Mouse (Mus musculus) left cerebral cortex, postnatal 14 days (tissue): ENCODE results near the gene Hist3h2a. TPM values are rescaled to one million over a fixed set of nuclear protein-coding genes. Genes with fewer than 3 reads are reported as not detected.
"Not testable (repeated sequence)": the region's sequence is repeated elsewhere in the genome, so short reads cannot be mapped to it uniquely, and the experiment has no call there.

Experiments
- DNase-seq, 2 experiments: peaks; one replicate each; pipeline ENCODE4 v3.0.0; 2021 to 2022; ENCODE audit warnings: low spot score in 2 of 2, mixed read lengths in 1 of 2
- intact Hi-C: fragments of 180-260 bp; cut with DNase I; formaldehyde crosslinking; loops from one replicate; pipeline ENCODE4 v1.15.1; 2025
- total RNA-seq, 2 experiments: library from RNA; stranded (reverse); gene quantifications; 2 replicates each; pipeline ENCODE4 v1.2.3; 2021

Gene Hist3h2a
- total RNA-seq, 2 experiments from 2014 or later: 57.2 to 62.3 TPM

GRCm38 (mm10) chr11:58939088-58939439 lies 15.4 kb upstream of the Hist3h2a start:
- no peak for DNase-seq
- intact Hi-C loops: no loop called here

- intact Hi-C loops: no loop called here
- no peak for DNase-seq
These were observed 10.3 kb upstream of the Hist3h2a start for GRCm38 (mm10) chr11:58944136-58944535.

GRCm38 (mm10) chr11:58947306-58947705 lies 7.2 kb upstream of the Hist3h2a start:
- intact Hi-C loops: no loop called here
- DNase-seq: no peak

DNA sequence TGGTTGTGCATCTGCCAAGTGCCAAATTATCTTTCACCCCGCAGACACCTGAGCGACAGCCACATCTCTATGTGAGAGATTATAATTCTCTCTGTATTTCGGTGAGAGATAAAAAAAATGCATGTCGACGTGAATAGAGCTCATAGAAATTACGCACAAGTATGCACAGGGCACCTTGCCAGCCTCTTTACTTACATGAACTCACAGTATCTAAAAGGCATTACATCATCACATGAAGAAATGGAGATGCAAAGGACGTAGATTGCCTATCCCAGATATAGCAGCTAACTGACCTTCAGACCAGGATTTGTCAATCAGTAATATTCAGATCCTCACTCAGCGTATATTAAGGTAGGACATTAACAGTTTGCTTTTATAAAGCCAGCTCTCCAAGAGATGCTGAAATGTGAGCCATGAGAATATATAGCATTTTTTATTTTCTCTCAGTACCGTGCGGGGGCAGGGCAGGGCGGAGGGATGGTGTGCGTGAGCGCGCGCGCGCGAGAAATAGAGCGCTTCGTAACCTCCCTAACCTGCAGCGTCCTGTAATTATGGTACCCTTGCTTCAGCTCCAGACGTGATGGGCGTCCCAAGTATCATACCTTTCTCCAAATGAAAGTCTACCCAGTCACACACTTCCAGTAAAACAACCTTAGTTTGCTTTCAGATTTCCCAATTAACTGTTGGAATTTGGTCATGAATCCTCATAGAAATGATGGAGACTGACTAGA lies 6.5 kb upstream of the Hist3h2a start:
- DNase-seq: peak; percentile 64 to 84
- intact Hi-C loops: no loop called here

DNA sequence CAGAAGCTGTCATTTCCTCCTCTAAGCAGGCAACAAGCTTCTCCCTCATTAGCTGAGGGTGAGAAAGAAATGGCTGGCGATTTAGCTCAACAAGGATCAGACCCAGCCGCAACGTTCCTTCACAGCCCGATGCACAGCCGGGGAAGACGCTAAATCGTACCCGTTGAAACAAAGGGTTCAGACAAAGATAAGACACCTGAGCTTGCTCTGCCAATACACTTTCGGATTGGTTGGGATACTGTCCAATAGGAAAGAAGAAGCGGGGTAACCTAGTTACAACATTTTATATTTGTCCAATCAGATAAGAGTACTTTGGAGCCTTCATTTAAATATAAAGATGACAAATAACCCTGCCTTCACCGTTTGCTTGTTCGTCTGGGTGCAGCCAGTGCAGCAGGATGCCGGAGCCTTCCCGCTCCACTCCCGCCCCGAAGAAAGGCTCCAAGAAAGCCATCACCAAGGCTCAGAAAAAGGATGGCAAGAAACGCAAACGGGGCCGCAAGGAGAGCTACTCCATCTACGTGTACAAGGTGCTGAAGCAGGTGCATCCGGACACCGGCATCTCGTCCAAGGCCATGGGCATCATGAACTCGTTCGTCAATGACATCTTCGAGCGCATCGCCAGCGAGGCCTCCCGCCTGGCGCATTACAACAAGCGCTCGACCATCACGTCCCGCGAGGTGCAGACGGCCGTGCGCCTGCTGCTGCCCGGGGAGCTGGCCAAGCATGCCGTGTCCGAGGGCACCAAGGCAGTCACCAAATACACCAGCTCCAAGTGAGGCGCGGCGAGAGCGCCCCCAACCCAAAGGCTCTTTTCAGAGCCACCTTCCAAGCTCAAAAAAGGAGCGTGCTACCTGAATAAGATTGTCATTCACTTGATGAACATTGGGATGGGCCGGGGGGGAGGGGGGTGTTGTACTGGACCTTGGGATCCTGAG lies 5.7 kb upstream of the Hist3h2a start, which contains the start of gene Hist3h2ba:
Gene Hist3h2ba (plus strand): TSS at position 379 of the 938 bp plus-strand sequence.
- intact Hi-C loops: no loop called here
- peak; percentile 84 to 96 for DNase-seq

DNA sequence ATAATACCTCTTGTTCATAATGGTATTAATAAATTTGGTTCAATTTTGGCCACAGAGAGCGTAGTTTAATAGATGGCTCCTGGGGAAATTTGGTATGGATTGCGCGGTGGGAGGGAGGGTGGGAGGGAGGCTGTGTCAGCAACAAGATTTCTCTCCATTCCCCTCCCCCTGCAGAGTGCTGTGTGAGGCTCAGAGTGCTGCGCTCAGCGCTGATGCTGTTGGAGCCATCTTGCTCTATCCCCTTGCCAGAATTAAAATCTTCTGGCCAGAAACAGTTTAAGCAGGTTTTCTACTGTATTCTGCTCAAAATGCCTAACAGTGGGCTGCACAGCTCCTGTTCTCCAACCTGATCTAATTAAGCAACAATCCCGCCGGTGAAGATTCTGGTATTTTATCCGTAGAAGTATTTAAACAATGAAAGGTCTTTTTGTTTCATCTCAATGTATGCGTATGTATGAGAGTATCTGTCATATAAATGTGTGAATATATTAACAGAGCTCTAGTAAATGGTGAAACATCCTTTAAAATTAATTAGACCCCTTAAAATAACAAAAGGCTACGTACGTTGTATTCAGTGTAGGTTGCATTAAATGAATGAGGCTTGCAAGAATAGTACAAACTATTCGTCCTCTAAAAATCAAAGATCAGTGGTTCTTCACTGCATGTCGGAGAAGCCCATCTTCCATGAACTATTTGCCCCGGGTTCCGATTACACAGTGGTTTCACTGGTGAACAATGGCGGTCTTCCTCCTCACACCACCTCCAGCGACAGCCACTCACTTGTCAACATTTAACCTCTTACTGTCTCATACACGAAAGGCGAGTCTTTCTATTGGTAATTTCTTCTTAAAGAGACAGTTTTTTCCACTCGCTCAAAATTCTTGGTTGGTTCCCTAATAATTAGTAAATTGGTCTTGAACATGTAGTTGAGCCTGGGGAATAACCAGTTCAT lies 4.7 kb upstream of the Hist3h2a start:
- peak; percentile 74 to 89 for DNase-seq
- intact Hi-C loops: no loop called here

DNA sequence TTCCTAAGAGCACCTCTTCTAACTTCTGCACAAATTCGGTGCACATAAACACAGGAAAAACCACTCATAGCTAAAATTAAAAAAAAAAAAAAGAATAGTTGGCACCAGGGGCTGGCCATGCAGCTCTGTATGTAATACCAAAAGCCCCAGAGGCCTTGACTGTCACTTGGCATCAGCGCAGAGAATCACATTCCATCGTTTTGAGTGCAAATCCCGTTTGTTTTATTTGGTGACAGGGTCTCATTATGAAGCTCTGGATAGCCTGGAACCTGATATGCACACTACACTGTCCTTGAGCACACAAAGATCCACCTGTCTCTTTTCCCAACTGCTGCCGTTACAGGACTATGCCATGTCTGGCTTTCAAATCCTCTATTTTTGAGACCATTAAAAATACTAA lies 3.3 kb upstream of the Hist3h2a start:
- no peak for DNase-seq
- intact Hi-C loops: no loop called here

DNA sequence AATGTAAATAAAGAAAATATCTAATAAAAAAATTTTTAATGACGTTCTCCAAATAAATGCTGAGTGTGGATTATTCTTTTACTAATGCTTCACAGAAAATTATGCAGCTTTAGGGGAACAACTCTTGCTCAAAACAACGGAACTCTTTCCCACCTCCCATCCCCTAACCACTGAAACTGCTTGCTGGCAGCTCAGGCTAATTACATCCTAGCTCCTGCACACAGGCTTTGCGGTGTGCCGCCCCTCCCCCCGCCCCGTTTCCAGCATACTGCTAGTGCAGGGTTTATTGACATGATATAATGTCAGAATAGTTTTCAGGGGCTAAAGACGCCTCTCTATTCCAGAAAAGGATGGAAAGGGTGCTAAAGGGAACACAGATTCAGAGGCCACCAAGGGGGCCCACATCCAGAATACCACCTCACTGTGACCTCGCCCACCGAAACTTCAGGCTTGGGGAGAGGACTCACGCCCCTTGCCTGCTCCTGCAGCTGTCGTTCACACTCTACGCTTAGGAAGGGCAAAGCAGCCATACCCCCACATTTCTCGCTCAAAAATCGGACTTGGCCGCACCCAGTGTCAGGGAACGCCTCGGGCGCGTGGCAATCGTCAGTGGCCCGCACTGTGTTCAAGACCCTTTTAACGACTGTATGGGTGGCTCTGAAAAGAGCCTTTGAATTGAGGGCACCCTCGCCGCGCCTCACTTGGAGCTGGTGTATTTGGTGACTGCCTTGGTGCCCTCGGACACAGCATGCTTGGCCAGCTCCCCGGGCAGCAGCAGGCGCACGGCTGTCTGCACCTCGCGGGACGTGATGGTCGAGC lies 925 bp upstream of the Hist3h2a start:
- intact Hi-C loops: no loop called here
- DNase-seq: no peak

DNA sequence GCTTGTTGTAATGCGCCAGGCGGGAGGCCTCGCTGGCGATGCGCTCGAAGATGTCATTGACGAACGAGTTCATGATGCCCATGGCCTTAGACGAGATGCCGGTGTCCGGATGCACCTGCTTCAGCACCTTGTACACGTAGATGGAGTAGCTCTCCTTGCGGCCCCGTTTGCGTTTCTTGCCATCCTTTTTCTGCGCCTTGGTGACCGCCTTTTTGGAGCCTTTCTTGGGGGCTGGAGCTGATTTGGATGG lies 390 bp upstream of the Hist3h2a start:
- intact Hi-C loops, DNase-seq: not testable (repeated sequence)

GRCm38 (mm10) chr11:58955143-58955867 lies 820 bp downstream of the Hist3h2a start:
- DNase-seq: no peak
- intact Hi-C loops: no loop called here

DNA sequence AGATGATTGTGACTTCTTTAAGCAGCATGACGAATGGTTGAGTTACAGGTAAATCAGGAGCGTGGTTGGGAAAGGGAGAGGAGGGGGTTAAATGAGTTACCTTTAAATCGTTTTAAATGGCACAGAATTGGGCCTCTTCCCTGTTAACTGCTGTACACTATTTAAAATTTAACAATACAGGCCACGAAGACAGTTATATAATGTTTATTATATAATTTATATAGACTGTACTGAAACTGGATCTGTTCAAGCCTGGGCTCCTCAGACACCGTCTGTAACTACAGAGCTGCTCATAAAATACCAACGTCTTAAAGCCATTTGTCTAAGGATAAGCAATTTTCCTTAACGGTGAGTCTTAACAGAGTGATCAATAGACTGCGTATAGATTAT lies 1.4 kb downstream of the Hist3h2a start:
- intact Hi-C loops: no loop called here
- no peak for DNase-seq

- DNase-seq: peak in 1 of 2 experiments; percentile 49
- intact Hi-C loops: no loop called here
These were observed 2.9 kb downstream of the Hist3h2a start for GRCm38 (mm10) chr11:58957226-58957914.

DNA sequence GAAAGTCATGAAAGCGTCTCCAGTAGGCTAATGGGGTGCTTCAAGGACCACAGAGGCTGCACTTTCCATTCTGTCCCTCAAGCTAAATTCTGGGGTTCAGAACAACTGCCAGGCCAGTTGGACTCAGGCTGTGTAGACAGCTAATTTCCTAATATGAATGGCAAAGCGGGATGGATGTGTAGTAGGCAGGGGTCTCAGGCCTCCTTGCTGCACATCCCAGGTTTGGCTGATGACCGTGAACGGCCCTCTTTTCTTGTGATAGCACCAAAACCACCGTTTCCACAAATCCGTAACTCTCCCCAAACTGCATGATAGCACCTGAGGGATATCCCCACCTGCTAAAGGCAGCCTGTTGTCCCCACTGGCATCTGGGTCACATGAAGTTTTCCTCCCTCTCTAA lies 4.1 kb downstream of the Hist3h2a start:
- no peak for DNase-seq
- intact Hi-C loops: no loop called here

DNA sequence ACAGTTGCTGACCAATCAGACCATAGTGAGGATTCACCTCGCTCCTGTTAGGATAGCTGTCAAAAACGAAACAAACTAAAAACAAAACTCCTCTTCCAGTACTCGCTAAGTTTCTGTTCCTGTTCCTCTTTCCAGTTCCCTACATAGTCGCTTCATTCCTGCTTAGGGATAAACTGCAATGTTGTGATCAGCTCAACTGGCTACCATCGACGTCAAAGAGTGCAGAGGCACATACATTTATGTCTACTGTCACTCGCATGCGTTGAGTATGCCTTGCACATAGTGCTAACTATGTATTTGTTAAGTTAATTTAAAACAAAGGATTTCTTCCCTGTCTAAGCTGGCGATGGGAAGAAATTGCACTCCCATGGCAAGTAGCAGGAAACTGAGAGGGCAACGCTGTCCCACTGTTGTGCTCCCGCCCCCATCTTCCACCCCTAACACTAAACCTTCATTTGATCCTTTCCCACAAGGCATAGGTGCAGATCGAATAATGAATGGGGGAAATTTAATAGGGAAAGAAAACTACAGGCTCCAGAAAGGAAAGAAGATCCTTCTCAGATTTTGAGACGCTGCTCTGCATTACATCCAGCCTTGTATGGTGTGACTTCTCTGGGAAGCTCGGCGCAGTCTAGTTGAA lies 4.8 kb downstream of the Hist3h2a start:
- DNase-seq: no peak
- intact Hi-C loops: no loop called here

GRCm38 (mm10) chr11:58959921-58960465 lies 5.5 kb downstream of the Hist3h2a start:
- DNase-seq: peak; percentile 73 to 80
- intact Hi-C loops: loop anchor here (10.0 kb wide), 1 partner anchor 335 kb away; the partner anchor contains the start of gene Wnt3a

DNA sequence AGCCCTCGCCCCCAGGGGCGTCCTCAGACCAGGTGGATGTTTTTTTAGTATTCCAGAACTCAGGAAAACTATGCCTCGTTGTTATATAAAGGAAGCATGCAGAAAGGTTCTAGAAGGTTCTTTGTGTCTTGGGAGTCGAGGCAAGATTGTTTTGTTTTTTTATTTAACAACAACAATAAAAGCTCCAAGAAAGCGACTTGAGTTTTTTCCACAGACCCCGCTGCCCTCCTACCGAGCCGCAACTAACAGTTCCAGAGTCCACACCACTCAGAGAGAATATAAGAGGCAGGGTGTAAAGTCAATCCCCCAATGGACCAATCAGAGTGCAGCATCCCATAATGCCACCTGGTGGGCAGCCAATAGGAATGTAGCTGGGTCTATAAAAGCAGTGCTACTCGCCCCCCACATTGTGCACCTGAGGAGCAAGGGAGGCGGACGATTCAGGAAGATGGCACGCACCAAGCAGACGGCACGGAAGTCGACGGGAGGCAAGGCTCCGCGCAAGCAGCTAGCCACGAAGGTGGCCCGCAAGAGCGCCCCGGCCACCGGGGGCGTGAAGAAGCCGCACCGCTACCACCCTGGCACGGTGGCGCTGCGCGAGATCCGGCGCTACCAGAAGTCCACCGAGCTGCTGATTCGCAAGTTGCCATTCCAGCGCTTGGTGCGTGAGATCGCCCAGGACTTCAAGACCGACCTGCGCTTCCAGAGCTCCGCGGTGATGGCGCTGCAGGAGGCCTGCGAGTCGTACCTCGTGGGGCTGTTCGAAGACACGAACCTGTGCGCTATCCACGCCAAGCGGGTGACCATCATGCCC lies 7.1 kb downstream of the Hist3h2a start:
- DNase-seq: no peak
- intact Hi-C loops: loop anchor here (10.0 kb wide), 1 partner anchor 333 kb away; the partner anchor contains the start of gene Wnt3a
